Mouse (Mus musculus) stomach, embryonic 15.5 days (tissue): Measurements from ENCODE around the gene Il18bp. TPM values are rescaled to one million over a fixed set of nuclear protein-coding genes. Genes with fewer than 3 reads are reported as not detected.
A peak's percentile ranks its signal among the peaks of the same experiment; 100 is the strongest.

Source experiments
- ATAC-seq: fragments of 200-750 bp; cut with Nextera tagmentation; 2 replicates; pipeline ENCODE4 v1.8.0; 2017; ENCODE audit warnings: low read depth, moderate number of reproducible peaks, moderate TSS enrichment; ENCODE audit not compliant: insufficient read depth, low FRiP score
- H3K27ac ChIP-seq: fragments of 300-500 bp; sonication (generic); 2 replicates; pipeline ENCODE4 v1.5.1; 2015; ENCODE audit warnings: mild to moderate bottlenecking, inconsistent platforms
- H3K27me3 ChIP-seq: fragments of 300-500 bp; sonication (generic); replicated peaks from 2 replicates; pipeline ENCODE4 v1.6.1; 2015; ENCODE audit warnings: inconsistent platforms
- H3K36me3 ChIP-seq: fragments of 300-500 bp; sonication (generic); 2 replicates; pipeline ENCODE4 v1.6.1; 2015; ENCODE audit warnings: inconsistent platforms
- H3K4me1 ChIP-seq: fragments of 300-500 bp; sonication (generic); 2 replicates; pipeline ENCODE4 v1.6.1; 2015; ENCODE audit warnings: inconsistent platforms
- H3K4me2 ChIP-seq: fragments of 300-500 bp; sonication (generic); 2 replicates; pipeline ENCODE4 v1.6.1; 2015; ENCODE audit warnings: mild to moderate bottlenecking, inconsistent platforms
- H3K4me3 ChIP-seq: fragments of 300-500 bp; sonication (generic); replicated peaks from 2 replicates; pipeline ENCODE4 v1.5.1; 2015; ENCODE audit warnings: inconsistent platforms
- H3K9ac ChIP-seq: fragments of 300-500 bp; sonication (generic); 2 replicates; pipeline ENCODE4 v1.6.1; 2015; ENCODE audit warnings: inconsistent platforms
- H3K9me3 ChIP-seq: fragments of 300-500 bp; sonication (generic); 2 replicates; pipeline ENCODE4 v1.6.1; 2016; ENCODE audit warnings: inconsistent platforms
- WGBS: fragments of 180-500 bp; shearing (Covaris S2); methylation state at CpG from one replicate; pipeline ENCODE4 v1.1.7; 2015; 5-methylcytosine and 5-hydroxymethylcytosine counted together
- polyA plus RNA-seq: library from polyadenylated mRNA; unstranded; fragments of >200 nt; fragmentation: Nextera tagmentation; extraction: Ambion mirVana; gene quantifications from 2 replicates; pipeline ENCODE4 v1.2.1, GENCODE M21; 2015

The Il18bp gene
- polyA plus RNA-seq, 1 experiment from 2014 or later, result 3.1 TPM

DNA sequence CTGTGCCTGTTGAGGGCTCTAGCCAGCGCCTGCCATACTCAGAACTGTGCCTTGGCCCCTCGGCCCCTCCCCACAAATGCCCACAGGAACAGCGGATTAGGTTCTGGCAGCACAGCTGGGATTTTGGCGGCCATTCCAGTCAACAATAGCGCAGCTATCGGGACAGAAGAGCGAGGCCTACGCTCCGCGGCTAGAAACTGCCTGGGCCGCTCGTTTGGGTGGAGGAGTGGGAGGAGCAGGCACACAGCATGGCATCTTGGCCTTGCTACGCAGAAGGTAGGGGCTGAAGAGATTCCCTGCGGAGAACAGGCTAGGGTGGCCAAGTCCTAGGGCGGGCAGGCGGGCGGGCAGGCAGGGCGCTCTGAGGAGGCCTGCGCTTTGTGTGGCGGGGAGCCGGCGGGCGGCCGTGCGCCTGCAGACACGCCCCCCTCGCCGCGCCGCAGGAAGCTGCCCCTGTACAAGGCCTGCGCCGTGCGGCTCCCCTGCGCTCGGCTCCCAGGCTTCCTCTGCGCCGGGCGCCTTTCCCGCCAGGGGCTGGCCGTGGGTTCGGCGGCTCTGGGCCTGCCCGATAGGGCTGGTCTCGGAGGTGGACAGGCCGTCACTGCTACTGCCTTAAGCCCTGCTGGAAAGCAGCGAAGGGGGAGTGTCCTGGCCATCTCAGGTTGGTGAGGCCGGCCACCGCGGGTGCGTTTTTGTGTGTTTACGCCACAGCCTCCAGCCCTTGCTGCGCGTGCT lies 48.6 kb downstream of the Il18bp start:
- ATAC-seq, result peak; percentile 89
- Histone ChIP-seq H3K9ac (peak overlapping the region; percentile 49), H3K27ac (peak overlapping the region; percentile 99), H3K27me3 (no peaks in the 10 kb centered on the region), H3K4me2 (peak overlapping the region; percentile 76), H3K4me3 (peak overlapping the region; percentile 64), H3K9me3 (no peaks in the 10 kb centered on the region), H3K4me1 (peaks cover 37% of the 10 kb centered on the region), H3K36me3 (no peaks in the 10 kb centered on the region)
- under 1% methylated on average over 52 of the region's 53 CpGs for WGBS

DNA sequence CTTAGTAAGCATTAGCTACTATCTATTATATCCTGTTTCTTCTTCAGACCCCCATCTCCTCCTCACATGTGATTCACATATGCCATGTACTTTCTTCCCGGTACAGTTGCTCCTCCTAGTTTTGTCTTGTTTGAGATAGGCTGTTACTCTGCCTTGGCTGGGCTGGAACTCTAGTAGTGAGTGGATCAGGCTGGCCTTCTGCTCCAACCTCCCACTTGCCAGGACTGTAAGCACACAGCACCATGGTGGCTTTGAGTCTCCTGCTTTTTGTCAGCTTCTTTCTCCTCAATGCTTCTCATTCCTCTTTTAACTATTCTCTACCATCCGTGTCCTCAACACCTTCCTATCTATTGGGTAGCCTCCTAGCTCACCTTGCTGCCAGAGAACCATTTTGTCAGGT lies 49.7 kb downstream of the Il18bp start:
- H3K9me3 ChIP-seq, result no peaks in the 10 kb centered on the region
- H3K36me3 ChIP-seq, result no peaks in the 10 kb centered on the region
- H3K4me1 ChIP-seq, result peaks cover 27% of the 10 kb centered on the region
- H3K4me2 ChIP-seq, result peak overlapping the region; percentile 76; the same call in 1 of the 2 replicates
- WGBS, result 41% methylated on average over 2 of the region's 2 CpGs
- no peaks in the 10 kb centered on the region for H3K27me3 ChIP-seq
- peak overlapping the region; percentile 68; the same call in 1 of the 2 replicates for H3K27ac ChIP-seq
- no peak for ATAC-seq
- H3K9ac ChIP-seq, result no peak overlapping the region; the same call in 1 of the 2 replicates
- H3K4me3 ChIP-seq, result no peak overlapping the region

DNA sequence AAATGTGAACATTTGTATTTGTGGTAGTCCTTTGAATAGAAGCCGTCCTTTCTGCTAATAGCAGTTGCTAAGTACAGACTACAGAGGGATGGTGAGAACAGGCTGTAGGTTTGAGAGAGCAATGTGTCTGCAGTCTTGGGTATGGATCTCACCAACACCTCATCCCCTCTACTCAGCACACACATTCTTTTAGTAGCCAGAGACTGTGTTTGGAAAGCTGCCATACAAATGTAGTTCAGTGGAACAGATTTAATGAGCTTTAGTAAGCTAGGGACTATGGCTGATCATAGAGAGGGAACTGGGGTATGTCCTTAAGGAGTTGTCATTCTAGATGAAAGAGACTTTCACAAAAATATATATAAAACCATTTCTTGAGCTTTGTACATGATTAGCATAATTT lies 51.2 kb downstream of the Il18bp start:
- Histone ChIP-seq H3K9ac (no peak overlapping the region), H3K36me3 (no peaks in the 10 kb centered on the region), H3K4me2 (no peak overlapping the region), H3K9me3 (no peaks in the 10 kb centered on the region), H3K27me3 (no peaks in the 10 kb centered on the region), H3K4me3 (no peak overlapping the region), H3K4me1 (peaks cover 18% of the 10 kb centered on the region), H3K27ac (no peak overlapping the region)
- no peak for ATAC-seq
- 88% methylated on average over 1 of the region's 1 CpGs for WGBS

DNA sequence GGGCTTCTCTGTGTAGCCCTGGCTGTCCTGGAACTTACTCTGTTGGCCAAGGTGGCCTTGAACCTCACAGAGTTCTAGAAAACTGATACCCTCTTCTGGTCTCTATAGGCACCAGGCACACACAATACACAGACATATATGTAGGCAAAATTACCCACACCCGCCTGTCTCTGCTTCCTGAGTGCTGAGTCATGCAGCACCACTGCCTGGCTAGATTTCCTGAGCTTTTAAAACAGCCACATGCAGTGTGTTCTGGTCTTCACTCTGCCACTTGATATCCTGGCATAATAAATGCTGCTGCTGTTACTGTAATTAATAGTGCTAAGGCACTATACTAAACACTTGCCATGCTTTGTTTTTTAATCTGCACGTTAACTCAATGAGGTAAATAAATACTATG lies 52.9 kb downstream of the Il18bp start:
- H3K4me3 ChIP-seq, result no peak overlapping the region
- H3K36me3 ChIP-seq, result no peaks in the 10 kb centered on the region
- H3K4me2 ChIP-seq, result no peak overlapping the region
- H3K9me3 ChIP-seq, result no peaks in the 10 kb centered on the region
- no peak overlapping the region for H3K9ac ChIP-seq
- ATAC-seq, result no peak
- no peaks in the 10 kb centered on the region for H3K27me3 ChIP-seq
- no peak overlapping the region for H3K27ac ChIP-seq
- H3K4me1 ChIP-seq, result peaks cover 8% of the 10 kb centered on the region
- WGBS, result 56% methylated on average over 2 of the region's 2 CpGs

Other genes starting within 250 kb of the Il18bp start
- 5.2 and 6.0 TPM in 2 replicates for gene Phox2a, start 200.4 kb downstream of the Il18bp start, polyA plus RNA-seq
- gene Inppl1, start 180.5 kb downstream of the Il18bp start, polyA plus RNA-seq, result 39.7 and 49.4 TPM in 2 replicates
- 1.7 and 2.0 TPM in 2 replicates for gene Folr2, start 161.5 kb downstream of the Il18bp start, polyA plus RNA-seq
- 56.9 and 68.7 TPM in 2 replicates for gene Anapc15, start 155.0 kb downstream of the Il18bp start, polyA plus RNA-seq
- gene Folr1, start 147.9 kb downstream of the Il18bp start, polyA plus RNA-seq, result 18.5 and 22.7 TPM in 2 replicates
- gene Lamtor1, start 112.8 kb downstream of the Il18bp start, polyA plus RNA-seq, result 147 and 154 TPM in 2 replicates
- 0.15 and 0.26 TPM in 2 replicates for gene Tomt, start 112.3 kb downstream of the Il18bp start, polyA plus RNA-seq
- gene Lrrc51, start 84.8 kb downstream of the Il18bp start, polyA plus RNA-seq, result 8.3 and 9.3 TPM in 2 replicates
- 56.5 and 72.2 TPM in 2 replicates for gene Numa1, start 84.6 kb downstream of the Il18bp start, polyA plus RNA-seq
- 25.2 and 26.4 TPM in 2 replicates for gene Rnf121, start 46.8 kb upstream of the Il18bp start, polyA plus RNA-seq
- 26.0 TPM in 2 replicates for gene Xndc1, start 46.8 kb upstream of the Il18bp start, polyA plus RNA-seq
- 1.2 and 1.3 TPM in 2 replicates for gene Xntrpc, start 47.0 kb upstream of the Il18bp start, polyA plus RNA-seq
- not detected in 2 replicates for gene Trpc2, start 64.4 kb upstream of the Il18bp start, polyA plus RNA-seq
- gene Art1, start 83.1 kb upstream of the Il18bp start, polyA plus RNA-seq, result 0.48 and 1.2 TPM in 2 replicates
- 0.53 and 0.61 TPM in 2 replicates for gene Art5, start 90.8 kb upstream of the Il18bp start, polyA plus RNA-seq
- not detected in 2 replicates for gene Chrna10, start 98.1 kb upstream of the Il18bp start, polyA plus RNA-seq
- 29.5 and 33.6 TPM in 2 replicates for gene Nup98, start 191.5 kb upstream of the Il18bp start, polyA plus RNA-seq
- 96.3 and 99.2 TPM in 2 replicates for gene Pgap2, start 191.5 kb upstream of the Il18bp start, polyA plus RNA-seq
- 58.4 and 67.7 TPM in 2 replicates for gene Rhog, start 237.4 kb upstream of the Il18bp start, polyA plus RNA-seq
- gene Stim1, start 249.1 kb upstream of the Il18bp start, polyA plus RNA-seq, result 26.5 TPM in 2 replicates